Mouse (Mus musculus) embryonic fibroblast, embryonic 13.5 days (primary cell): ENCODE measurements around the gene Lrpap1. TPM values are rescaled to one million over a fixed set of nuclear protein-coding genes. Genes with fewer than 3 reads are reported as not detected.

Source experiments
- H3K27ac ChIP-seq: 2 replicates; pipeline ENCODE4 v1.5.1; 2012; ENCODE audit warnings: low read length, control low read depth, inconsistent platforms; ENCODE audit not compliant: insufficient read depth
- H3K4me1 ChIP-seq: 2 replicates; pipeline ENCODE4 v1.6.1; 2011; ENCODE audit warnings: low read length; ENCODE audit not compliant: control insufficient read depth, insufficient read depth
- H3K4me3 ChIP-seq: 2 replicates; pipeline ENCODE4 v1.5.1; 2011; ENCODE audit warnings: mild to moderate bottlenecking, control low read depth, low read length; ENCODE audit not compliant: insufficient read depth
- CTCF ChIP-seq: IDR thresholded peaks from 2 replicates; pipeline ENCODE4 v1.5.1; 2011; ENCODE audit warnings: mild to moderate bottlenecking, control low read depth, low read length, moderate library complexity, borderline replicate concordance; ENCODE audit not compliant: insufficient read depth
- POLR2A ChIP-seq: IDR thresholded peaks from 2 replicates; pipeline ENCODE4 v1.6.1; 2011; ENCODE audit warnings: low read depth, mild to moderate bottlenecking, control low read depth, low read length, moderate library complexity
- polyA plus RNA-seq: library from polyadenylated mRNA; stranded (reverse); fragments of >200 nt; gene quantifications from 2 replicates; pipeline ENCODE4 v1.2.4, GENCODE M21; 2011; ENCODE audit warnings: low read depth; ENCODE audit not compliant: missing spikeins, insufficient read length

The Lrpap1 gene
- polyA plus RNA-seq, 1 experiment = 62.3 TPM

DNA sequence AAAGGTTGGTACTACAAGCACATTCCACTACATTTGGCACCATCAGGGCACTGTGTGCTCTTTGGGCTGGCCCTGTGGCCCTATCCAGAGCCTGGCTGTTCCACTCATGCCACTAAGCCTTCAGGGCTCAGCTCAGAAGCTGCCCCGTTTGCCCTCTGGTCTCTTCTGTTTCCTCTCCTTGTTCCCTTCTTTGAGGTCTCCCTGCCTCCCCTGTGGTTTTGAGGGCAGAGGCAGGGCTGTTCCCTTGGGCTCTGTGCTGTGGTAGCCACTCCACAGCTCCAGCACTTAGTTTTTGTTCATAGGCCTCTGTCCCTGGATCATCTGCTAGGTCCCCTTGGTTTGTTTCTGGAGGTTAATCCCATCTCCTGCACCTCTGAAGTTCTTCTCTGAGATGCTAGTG is 37.3 kb upstream of the Lrpap1 start:
- TF ChIP-seq CTCF (no peak), POLR2A (no peak)
- Histone ChIP-seq H3K27ac (no peak overlapping the region), H3K4me3 (no peak overlapping the region), H3K4me1 (no peaks in the 10 kb centered on the region)

- no peak for TF ChIP-seq CTCF
- no peak for TF ChIP-seq POLR2A
- no peaks in the 10 kb centered on the region for H3K4me1 ChIP-seq
These were observed 35.8 kb upstream of the Lrpap1 start for GRCm38 (mm10) chr5:35141316-35141715.

DNA sequence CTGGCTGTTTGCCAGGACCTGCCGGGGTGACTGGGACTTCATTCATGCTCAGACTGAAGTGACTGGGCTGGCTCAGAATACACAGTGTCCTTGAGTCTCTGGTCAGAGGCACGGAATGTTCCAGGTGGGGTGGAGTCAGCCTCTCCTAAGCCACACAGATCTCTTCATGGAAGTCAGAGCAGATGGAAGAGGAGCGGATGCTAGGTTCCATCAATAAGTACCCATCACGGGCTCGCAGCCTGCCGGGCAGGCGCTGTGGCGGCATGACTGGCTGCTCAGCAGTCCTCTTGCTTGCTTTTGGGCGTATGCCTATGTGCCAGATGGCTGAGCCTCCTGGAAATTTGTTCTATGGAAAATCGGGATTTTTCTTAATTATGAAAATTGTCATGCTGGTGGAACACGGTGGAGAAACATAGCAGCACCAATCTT is 32.6 kb upstream of the Lrpap1 start:
- H3K4me3 ChIP-seq = no peak overlapping the region
- TF ChIP-seq POLR2A (no peak), CTCF (no peak)
- H3K4me1 ChIP-seq = no peaks in the 10 kb centered on the region
- H3K27ac ChIP-seq = no peak overlapping the region

More at GRCm38 (mm10) chr5:35141316-35141715, 35.8 kb upstream of the Lrpap1 start:
- Histone ChIP-seq H3K4me3 (no peak overlapping the region), H3K27ac (no peak overlapping the region)

DNA sequence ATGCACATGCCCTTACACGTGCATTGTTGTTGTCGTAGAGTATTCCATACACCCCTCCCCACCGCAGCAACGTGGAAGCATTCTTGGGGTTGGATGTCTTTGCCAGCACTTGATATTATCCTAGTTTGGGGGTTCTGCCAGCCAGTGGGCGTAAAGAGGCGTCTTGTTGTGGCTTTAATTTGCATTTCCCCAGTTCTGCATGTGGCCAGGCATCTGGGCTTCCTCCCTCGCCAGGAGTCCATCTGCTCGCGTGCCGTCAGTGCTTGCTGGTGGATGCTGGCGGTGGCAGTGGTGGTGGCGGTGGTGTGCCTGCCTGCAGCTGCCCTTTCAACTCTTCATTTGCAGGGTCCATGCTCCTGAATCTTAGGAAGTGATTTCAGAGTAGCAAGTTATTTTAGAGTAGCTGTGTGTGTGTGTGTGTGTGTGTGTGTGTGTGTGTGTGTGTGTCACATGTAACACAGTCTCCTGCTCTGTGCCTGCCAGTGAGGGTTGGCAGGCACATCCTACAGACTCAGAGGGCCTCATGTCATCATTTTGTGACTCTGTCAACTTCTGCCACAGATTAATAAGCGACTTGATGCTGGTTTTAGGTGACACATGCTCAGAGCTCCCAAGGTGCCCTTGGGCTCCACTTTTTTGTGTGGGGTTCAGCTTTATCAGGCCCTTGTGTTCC is 32.1 kb upstream of the Lrpap1 start:
- no peak overlapping the region for H3K27ac ChIP-seq
- no peaks in the 10 kb centered on the region for H3K4me1 ChIP-seq
- no peak overlapping the region for H3K4me3 ChIP-seq
- TF ChIP-seq CTCF (no peak), POLR2A (no peak)

- no peak overlapping the region for H3K4me3 ChIP-seq
- H3K27ac ChIP-seq = no peak overlapping the region
- no peak for TF ChIP-seq POLR2A
- no peak for TF ChIP-seq CTCF
- H3K4me1 ChIP-seq = no peaks in the 10 kb centered on the region
These were observed 30.3 kb upstream of the Lrpap1 start for GRCm38 (mm10) chr5:35135903-35136302.

DNA sequence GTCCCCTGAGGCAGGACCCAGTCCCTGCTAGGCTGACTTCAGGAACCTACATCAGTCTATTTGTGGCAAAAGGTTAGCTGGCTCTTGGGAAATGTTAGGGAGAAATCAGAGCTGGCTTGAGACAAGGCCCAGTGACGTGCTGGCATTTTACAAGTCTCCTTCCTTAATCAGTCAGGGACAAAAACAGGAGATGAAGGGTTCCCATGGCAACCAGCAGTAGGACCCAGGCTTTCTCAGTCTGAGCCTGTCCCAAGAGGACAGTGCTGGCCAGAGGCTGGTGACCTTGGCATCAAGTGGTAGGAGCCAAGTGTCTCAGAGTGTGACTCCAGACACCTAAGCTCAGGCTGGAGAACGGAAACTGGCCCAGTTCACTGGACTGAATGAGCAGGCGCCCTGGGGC is 28.7 kb upstream of the Lrpap1 start:
- no peaks in the 10 kb centered on the region for H3K4me1 ChIP-seq
- H3K4me3 ChIP-seq = no peak overlapping the region
- TF ChIP-seq POLR2A = no peak
- no peak for TF ChIP-seq CTCF
- no peak overlapping the region for H3K27ac ChIP-seq

GRCm38 (mm10) chr5:35133468-35133867 is 27.9 kb upstream of the Lrpap1 start:
- no peak overlapping the region for H3K27ac ChIP-seq
- H3K4me3 ChIP-seq = no peak overlapping the region
- H3K4me1 ChIP-seq = no peaks in the 10 kb centered on the region
- no peak for TF ChIP-seq POLR2A
- TF ChIP-seq CTCF = no peak

GRCm38 (mm10) chr5:35132278-35132980 is 26.9 kb upstream of the Lrpap1 start:
- Histone ChIP-seq H3K4me1 (no peaks in the 10 kb centered on the region), H3K4me3 (no peak overlapping the region), H3K27ac (no peak overlapping the region)
- no peak for TF ChIP-seq CTCF
- no peak for TF ChIP-seq POLR2A

- no peak overlapping the region for H3K27ac ChIP-seq
- peak; percentile 52; the same call in 1 of the 2 replicates for TF ChIP-seq CTCF
- TF ChIP-seq POLR2A = no peak
- no peak overlapping the region for H3K4me3 ChIP-seq
- no peaks in the 10 kb centered on the region for H3K4me1 ChIP-seq
These were observed 26.2 kb upstream of the Lrpap1 start for GRCm38 (mm10) chr5:35131773-35132172.

DNA sequence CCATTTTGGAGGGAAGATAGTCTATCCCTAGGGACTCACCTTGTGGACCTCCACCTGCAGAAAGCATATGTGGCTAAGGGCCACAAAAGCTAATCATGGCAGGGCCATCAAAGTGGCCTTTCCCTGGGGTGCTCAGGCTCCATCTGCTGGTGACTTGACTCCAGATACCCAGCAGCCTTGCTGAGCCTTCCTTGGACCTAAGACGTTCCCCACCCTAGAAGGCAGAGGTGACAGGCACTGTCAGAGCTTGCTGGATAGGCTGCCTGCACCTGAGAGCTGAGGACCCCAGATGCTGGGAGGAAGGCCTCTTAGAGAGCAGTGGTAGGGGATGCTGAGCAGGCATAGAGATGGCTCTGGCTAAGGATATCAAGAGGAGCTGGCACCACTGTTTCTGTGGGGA is 25.7 kb upstream of the Lrpap1 start:
- Histone ChIP-seq H3K4me1 (no peaks in the 10 kb centered on the region), H3K27ac (no peak overlapping the region), H3K4me3 (no peak overlapping the region)
- TF ChIP-seq POLR2A (no peak), CTCF (no peak)
